Mouse (Mus musculus): ENCODE data around the gene Nav2.

Nav2 gene

DNA sequence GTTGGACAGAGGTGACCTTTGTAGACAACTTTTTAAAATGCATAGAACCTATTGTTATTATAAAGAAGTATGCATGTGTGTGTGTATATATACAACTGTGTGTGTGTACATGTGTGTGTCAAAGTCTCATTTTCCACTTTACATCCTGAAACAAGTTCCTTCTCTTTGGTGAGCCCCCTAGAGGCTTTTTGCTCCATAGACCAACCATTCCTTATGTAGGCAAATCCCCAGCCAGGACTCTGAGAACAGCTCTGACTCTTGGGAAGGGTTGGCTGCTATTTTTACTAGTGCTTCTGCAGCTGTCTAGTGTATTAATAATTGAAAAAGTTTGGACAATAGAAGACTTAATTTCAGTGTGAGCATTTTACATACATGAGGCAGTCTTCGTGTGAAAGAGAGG is 464.7 kb downstream of the Nav2 start:
- DNase-seq, result no peak

DNA sequence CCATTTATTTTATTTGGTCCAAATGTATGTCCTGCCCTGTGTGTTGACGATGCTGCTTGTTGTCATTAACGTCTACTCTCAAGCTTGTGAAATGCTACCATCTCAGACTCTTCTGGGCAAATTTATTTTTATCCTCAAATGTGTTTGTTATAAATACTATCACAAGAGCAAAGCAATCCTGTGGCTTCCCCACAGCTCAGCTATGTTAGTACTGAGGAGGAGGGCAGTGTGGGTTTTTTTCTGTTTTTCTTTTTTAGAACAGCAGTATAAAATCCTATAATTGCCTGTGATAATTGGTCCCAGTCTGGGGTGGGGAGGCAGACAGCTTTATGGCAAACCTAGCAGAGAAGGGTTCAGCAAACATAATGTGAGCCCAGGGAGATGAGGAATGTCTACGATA is 465.1 kb downstream of the Nav2 start:
- no peak for DNase-seq

DNA sequence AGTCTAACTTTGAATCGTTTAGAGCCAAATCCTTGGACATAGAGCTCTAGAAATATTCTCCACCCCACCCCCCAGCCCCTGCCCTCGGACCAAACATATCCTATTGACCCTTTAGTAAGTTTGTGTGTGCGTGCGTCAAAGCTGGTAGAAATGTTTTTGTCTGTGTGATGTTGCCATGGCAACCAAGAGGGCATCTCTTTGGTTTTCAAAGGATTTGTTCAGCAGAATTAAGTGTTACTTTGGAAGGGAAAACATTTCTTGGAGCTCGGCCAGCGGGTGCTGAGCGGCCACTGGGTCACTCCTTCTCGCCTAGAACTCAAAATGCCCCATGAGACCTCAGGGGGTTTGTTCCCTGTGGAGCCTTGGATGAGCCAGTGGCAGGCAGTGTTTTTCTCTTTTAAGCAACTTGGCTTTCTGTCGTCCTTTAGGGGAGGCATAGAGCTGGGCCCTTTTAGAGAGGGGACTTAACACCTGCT is 467.0 kb downstream of the Nav2 start:
- peak; percentile 40 for DNase-seq

DNA sequence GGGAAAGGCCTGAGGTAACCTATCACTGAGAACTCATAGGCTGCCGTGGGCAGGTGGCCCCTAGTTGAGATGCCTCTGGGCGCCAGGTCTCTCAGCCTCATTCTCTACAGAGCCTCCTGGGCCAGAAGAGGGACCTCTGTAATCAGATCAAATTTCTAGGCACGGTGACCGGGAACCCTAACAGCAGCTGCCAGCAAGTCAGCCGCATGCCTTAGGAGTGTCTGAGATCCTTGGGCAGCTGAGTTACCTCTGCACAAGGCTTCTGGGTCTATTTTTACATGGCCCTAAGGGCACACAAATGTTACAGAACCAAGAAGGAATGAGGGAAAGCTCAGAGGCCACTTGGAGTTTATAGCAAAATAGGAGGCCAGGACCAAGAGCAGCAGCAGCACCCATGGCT is 470.1 kb downstream of the Nav2 start:
- no peak for DNase-seq

DNA sequence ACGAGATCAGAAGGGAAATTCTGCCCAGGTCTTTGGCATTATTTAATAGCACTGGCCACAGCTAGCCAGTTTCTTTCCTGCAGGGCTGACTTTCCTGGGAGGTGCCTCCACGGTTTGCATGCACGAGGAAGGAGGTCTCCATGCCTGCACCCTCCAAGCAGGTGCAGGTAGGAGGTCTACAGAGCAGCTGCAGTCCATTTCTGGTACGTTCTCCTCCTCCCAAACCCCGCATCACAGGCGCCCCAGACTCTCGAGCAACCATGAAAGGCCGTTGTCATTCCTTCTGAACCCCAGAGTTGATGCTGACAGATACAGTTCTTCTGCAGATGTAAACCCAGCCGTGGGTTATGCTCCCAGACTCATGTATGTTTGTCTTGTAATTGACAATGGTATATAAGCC is 472.4 kb downstream of the Nav2 start:
- no peak for DNase-seq

DNA sequence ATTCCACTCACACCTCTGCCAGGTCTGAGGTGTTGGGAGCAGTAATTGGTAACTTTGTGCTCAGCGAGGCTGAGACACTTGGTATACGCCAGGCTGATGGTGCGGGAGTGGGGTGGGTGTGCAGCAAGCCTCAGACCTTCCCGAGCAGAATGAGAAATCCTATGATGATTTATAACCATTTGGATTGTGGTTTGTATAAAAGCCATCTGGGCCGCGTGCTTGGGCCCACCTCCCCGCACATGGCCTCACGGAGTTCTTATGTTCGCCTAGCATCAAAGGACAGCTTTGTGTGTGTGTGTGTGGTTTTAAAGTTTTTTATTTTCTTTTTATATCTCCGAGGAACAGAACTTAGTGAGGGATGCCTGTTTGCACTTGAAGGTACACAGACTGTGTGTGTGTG is 474.4 kb downstream of the Nav2 start:
- no peak for DNase-seq

DNA sequence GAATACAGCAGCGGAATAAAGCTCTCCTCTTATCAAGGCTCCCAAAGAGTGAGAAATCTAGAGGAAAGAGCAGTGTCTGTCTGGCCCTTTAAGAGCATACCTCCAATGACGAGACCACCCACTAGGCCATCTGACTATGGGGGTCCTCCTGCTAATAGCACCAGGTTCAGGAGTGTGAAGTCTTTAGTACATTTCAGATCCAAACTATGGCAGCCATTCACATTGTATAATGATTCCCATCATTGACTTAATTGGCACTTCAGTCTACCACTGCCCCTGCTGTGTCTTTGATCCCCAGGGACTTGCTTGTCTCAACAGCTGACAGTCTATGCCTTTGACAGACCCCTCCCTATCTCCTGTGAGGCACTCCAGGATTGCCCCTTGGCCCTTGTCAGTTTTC is 479.6 kb downstream of the Nav2 start:
- no peak for DNase-seq

DNA sequence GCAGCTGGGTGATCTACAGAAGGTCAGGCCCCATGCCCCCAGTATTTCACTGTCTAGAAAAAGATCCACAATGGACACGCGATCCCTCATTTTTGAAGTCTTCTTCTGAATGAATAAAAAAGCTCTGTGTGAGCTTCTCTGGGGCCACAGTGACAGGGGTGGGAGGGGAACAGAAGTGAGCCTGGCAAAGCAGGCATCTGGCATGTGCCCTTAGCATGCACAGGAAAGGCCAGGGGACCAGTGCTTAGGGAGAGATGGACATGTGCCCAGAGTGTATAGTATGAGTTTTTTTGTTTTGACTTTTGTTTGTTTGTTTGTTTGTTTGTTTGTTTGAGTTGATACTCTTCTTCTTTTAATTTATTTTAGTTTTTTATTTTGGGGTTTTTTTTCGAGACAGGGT is 481.8 kb downstream of the Nav2 start:
- DNase-seq, result no peak

DNA sequence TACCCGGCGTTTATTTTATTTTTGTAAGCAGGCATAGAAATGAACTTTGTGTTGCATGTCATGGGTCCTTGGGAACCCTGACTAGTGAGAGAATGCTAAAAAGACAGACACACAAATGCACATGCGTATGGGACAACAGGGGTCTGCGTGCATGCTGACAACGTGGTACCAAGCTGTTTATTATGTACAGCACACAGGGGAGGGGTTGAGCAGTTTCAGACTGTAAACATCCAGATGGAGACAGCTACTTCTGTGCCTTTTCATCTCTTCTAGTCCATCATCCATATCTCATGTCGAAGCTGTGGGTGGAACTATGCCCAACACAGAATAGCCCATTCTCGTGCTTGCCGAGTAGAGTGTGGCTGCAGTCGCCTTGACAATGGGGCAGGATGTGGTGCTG is 482.3 kb downstream of the Nav2 start:
- no peak for DNase-seq

DNA sequence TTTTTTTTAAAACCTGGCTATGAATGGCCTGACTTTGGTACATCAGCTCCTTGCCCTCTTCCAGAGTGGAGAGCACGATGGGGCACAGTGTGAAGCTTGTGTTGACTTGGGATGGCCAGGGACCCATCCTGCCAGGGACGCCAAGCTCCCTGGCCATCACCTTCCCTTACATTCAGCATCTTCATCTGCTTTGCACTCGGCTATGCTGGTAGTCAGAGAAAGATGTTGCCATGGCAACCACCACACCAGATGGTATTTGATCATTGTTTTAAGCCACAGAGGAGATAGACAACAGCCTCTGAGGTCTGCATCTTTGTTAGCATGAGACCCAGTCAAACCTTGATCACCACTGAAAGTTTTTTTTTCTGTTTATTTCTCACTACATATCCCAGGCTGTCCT is 483.7 kb downstream of the Nav2 start:
- no peak for DNase-seq

DNA sequence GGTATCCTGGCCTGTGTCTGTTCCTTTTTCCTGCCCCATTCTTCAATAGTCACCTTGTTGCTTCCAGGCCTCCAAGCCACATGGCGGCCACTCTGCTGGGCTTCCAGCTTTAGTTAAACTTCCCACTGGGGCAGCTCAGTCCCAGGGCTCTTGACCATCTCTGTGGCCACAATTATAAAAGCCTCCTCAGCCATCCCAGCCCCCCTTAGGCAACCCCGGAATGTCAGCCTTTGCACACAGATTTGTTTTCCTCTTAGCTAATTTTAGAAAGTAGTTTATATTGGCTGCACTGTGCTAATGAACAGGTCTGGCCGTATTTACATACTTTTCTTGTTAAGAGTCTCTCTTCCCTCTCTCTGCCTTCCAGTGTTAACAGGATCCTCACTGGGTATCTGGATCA is 484.3 kb downstream of the Nav2 start:
- DNase-seq, result no peak

DNA sequence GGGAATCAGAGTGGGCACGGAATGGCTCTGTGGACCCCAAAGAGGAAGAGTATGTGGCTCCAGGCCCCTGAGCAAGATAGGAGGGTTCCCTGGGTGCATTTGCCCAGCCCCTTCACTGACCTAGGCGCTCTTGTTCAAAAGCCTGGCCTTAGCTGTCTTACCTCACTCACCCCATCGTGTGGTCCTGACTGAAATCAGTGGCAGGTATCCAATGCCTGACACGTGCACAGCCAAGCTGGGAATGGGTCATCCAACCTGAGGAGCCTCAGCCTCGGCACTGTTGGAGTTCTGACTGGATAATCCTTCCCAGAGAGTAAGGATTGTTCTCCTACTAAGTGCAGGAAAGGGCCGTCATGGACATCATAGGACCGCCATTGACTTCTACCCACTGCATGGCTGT is 485.3 kb downstream of the Nav2 start:
- DNase-seq, result no peak

DNA sequence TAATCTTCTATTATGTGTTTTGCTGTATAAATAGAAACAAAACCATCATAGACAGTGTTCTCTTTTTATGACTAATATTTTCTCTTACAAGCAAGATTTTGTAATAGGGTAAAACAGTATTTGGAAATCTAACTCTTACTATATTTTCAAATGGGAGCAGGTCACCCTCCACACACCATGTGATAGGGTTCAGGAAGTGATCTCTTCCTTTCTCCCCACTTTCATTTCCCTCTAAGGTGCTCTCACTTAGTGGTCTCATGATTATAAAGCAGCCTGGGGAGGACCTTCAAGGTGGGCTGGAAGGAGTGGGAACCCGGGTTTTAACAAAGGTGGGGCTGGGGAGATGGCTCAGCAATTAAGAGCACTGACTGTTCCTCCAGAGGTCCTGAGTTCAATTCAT is 487.7 kb downstream of the Nav2 start:
- DNase-seq, result no peak

DNA sequence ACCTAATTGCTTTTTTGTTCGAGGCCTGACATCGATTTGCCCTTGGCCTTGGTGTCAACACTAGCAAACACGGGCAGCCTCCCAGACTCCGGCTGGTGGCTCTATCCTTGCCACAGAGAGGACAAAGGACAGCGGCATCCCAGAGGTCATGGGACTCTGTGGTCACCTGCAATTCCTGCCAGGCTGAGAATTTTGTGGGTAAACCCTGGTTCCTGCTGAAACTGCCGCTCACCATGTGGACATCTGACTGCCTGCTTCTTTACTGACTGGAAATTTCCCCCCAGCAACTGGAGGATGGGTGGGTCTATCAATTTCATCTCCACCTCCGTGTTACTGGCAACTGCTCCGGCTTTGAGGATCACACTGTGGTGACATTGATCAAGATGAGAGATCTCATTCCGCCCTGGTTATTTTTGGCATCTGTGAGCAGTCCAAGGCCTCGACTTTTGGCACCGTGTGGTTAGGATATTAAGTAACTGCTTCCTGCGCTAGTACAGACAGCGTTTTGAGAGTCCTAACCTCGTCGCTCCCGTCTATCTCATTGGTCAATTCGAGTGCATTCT is 489.0 kb downstream of the Nav2 start:
- DNase-seq, result no peak

DNA sequence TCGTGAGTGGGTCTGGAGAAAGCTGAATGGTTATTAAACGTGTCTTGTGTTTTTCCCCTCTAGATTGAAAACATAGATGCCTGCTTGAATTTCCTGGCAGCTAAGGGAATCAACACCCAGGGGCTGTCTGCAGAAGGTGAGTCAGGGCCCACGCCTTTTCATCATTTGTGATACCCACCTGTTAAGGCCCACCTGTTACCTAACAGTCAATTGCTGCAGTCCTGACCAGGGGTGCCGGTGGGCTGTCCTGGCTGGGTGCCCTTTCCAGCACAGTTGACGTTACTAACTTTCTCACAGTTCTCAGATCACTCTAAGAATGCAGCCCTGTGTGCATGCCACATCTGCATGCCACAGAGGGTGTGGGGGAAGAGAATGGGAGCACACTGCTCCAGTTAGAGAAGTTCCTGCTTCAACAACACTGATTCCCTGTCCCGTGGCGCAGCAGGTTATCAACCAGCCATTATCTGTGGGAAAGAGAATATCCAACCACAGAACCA is 489.6 kb downstream of the Nav2 start:
- DNase-seq, result no peak

DNA sequence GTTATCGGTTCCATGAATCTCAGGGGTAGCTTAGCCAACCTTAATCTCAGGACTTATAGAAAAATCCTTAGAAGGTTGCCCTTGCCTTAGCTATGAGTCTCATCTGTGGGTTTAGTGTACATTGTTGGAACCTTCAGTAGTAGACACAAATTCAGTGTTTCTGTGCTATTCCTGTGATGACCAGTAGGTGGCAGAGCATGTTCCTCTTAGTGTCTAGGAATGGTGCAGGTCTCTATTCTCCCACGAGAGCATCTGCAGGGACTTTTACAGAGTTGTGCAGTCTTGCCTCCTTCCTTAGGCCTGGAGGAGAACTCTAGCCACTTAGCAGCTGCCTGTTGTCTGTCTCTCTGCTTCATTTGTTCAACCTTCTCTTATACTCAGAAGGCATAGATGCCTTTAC is 490.8 kb downstream of the Nav2 start:
- peak; percentile 61 for DNase-seq

DNA sequence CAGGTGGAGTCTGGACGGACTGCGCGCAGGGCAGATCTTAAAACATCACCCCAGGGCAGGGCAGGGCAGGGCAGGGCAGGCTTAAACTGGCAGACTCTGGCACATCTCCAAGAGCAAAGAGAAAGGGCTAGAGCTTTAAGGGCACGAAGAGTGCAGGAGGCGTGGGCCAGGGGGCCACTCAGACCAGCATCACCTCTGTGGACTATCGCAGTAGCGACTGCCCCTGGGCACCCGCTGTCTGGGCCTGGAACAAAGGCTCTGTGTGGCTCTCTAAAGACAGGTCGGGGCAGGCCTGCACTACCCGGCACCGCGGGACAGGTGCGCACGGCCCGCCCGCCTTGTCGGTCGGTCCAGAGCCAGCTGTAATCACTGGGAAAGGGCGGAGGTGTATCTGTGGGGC is 491.9 kb downstream of the Nav2 start:
- no peak for DNase-seq

DNA sequence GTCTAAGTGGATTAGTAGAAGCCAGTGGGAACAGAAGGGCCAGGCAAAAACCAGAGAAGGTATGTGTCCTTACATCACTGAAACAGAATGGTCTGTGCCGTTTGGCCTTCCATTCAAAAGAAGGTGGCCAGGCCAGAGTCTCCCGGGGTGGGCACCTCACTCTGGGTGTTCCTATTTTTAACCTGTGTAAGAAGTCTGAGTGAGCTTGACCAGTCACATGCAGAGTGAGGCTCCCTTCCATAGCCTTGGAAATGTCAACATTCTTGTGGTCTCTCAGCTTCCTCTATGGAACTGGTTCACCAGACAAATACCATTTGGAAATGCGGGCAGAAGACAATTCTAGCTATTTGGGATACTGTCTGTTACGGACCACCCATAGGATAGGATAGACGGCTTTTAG is 494.0 kb downstream of the Nav2 start:
- DNase-seq, result no peak

DNA sequence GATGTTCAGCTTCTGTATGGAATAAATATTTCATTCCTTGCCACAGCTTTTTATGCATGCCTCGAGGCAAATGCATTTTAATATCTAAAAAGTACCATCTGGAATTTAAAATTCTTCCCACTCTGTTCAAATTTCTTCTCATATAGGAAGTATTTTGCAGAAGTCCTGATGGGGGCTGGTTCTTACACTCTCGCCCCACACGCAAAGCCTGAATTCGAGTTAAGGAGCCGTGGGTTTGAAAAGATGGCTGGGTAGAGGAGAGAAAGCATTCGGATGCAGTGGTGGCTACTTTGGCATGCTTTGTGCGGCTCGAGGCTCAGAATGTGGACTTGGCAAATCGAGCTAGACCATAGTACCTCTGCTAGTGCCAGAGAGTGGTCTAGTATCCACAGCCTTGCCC is 499.2 kb downstream of the Nav2 start:
- no peak for DNase-seq

DNA sequence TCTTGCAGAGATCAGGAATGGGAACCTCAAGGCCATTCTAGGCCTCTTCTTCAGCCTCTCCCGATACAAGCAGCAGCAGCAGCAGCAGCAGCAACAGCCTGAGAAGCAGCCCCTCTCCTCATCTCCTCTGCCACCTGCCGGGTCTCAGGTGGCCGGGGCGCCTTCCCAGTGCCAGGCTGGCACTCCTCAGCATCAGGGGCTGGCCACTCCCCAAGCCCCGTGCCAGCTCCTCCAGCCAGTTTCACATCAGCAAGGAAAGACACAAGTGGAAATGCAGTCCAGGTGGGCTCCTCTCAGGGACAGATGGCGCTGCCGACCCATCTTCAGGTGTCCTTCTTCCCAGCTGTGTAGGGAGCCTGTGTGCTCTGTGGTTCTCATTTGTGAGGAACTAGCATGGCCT is 500.1 kb downstream of the Nav2 start:
- no peak for DNase-seq

DNA sequence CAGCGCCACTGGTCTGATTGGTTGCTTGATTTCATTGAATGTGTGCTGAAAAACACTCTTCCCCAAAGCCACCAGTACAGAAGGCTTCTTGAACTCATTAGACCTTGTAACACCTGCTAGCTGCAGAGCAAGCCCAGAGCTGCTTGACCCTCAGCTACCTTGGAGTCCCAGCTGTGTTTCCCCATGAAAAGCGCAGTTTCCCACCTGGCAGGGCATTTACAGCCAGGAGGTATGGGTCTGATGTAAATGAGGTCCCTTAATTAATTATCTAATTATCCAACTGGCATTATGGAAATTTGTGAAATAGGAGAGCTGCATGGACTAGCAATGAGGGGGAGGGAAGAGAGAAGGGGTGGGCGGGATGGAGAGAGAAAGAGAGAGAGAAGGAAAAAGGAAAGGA is 500.7 kb downstream of the Nav2 start:
- no peak for DNase-seq

DNA sequence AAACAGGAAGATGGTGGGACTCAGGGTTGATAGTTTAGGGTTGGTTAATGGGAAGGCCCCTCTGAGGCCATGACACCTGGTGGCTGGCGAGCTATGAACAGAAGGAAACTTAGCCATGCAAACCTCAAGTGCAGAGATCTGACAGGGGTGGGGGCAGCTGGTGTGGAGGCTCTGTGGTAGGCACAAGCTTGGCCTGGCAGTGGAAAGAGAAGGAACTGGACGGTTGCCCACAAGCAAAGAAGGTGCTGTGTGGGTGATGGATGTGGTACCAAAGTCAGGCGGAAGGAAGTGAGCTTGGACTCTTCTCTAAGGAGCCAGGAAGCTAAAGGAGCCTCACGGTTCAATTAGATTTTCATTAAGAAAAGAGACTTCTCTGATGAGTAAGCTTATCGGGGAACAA is 501.7 kb downstream of the Nav2 start:
- DNase-seq, result no peak

DNA sequence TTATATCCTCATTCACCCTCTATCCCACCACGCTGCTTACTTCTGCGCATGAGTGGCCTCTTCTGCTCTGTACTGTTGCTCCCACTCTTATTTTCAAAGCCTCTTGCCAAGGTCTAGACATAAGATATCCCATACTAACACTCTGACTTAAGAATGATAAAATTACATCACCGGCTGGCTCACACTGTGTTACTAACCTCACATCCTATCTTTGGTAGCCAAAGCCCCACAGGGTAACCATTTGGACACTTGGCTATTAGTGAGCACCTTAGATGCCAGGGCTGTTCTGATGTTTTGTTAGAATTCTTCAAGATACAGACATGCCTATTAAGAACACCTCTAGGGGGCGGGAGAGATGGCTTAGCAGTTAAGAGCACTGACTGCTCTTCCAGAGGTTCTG is 502.4 kb downstream of the Nav2 start:
- no peak for DNase-seq

DNA sequence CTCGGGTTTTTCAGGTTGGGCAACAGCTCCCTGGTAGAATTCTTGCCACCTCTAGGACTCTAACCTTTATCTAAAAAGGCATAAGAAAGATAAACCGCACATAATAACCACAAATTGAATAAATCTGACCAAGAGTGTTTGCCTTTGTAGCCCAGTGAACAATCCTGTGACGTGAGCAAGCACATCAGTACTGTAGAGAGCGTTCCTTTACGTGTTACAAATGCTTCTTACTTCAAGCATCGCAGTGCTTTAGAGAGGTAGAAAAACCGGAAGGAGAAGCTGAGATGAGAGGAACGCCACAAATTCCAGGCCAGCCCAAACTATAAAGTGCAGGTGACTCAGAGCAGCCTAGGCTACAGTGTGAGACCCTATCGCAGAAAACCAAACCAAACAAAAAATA is 503.3 kb downstream of the Nav2 start:
- no peak for DNase-seq

DNA sequence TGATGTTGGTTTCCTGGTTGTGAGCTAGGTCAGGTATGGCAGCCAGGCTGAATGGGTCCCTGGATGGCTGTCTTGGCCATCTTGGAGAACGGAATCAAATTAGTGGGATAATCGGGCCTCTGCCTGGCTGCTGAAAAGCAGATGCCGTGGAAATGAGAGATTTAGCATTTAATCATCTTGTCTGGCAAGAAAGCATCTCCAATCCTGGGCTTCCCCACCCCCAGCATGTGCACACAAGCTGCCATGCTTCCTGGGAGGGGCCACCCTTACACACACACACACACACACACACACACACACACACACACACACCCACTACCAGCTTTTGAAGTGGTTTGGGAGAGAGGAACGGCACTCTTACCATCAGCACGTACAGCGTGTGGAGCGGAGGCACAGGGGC is 506.6 kb downstream of the Nav2 start:
- DNase-seq, result no peak

DNA sequence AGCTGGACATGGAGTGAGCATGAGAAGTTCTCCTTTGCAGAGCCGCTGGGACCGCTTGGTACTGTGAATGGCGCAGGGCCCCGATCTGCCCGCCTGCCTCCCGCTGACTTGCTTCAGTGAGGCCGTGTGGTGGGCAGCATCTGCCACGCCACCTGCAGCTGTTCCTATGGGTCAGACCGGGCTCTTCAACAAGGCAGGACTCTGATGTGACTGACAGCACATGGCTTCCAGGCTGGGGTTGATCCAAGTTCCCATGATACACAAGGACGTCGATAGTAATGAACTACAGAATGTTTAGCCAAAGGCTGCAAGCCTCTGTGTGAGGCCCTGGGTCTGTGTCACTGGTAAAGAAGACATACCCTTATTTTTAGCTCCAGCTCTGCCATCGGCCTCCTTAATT is 507.2 kb downstream of the Nav2 start:
- DNase-seq, result no peak

Data from right cerebral cortex, postnatal 14 days (tissue).